Mouse (Mus musculus): ENCODE results near the gene Fam172a.

Gene Fam172a

GRCm38 (mm10) chr13:77976248-77976647 lies 274.4 kb downstream of the Fam172a start:
- DNase-seq (ENCODE audit: low spot score) = no peak

- DNase-seq (ENCODE audit: low spot score) = no peak
These were observed 275.3 kb downstream of the Fam172a start for GRCm38 (mm10) chr13:77977121-77977520.

- DNase-seq (ENCODE audit: low spot score) = peak; percentile 20
These were observed 280.4 kb downstream of the Fam172a start for GRCm38 (mm10) chr13:77982105-77982851.

GRCm38 (mm10) chr13:77982852-77983202 lies 281.0 kb downstream of the Fam172a start:
- DNase-seq (ENCODE audit: low spot score) = no peak

- DNase-seq (ENCODE audit: low spot score) = no peak
These were observed 289.5 kb downstream of the Fam172a start for GRCm38 (mm10) chr13:77991189-77991886.

GRCm38 (mm10) chr13:78004649-78005048 lies 302.8 kb downstream of the Fam172a start:
- DNase-seq (ENCODE audit: low spot score) = no peak

GRCm38 (mm10) chr13:78005344-78005743 lies 303.5 kb downstream of the Fam172a start:
- DNase-seq (ENCODE audit: low spot score) = no peak

- DNase-seq (ENCODE audit: low spot score) = no peak
These were observed 308.3 kb downstream of the Fam172a start for GRCm38 (mm10) chr13:78010176-78010575.

GRCm38 (mm10) chr13:78024683-78025294 lies 323.0 kb downstream of the Fam172a start, which contains the start of gene Pou5f2:
TSS of gene Pou5f2 (plus strand) at chr13:78024902.
- DNase-seq (ENCODE audit: low spot score) = no peak

GRCm38 (mm10) chr13:78032821-78033220 lies 331.0 kb downstream of the Fam172a start:
- DNase-seq (ENCODE audit: low spot score) = no peak

- no peak for DNase-seq (ENCODE audit: low spot score)
These were observed 335.4 kb downstream of the Fam172a start for GRCm38 (mm10) chr13:78037203-78037602.

GRCm38 (mm10) chr13:78043203-78043602 lies 341.4 kb downstream of the Fam172a start:
- no peak for DNase-seq (ENCODE audit: low spot score)

- DNase-seq (ENCODE audit: low spot score) = no peak
These were observed 343.3 kb downstream of the Fam172a start for GRCm38 (mm10) chr13:78045116-78045515.

- no peak for DNase-seq (ENCODE audit: low spot score)
These were observed 385.9 kb downstream of the Fam172a start for GRCm38 (mm10) chr13:78087751-78088150.

- no peak for DNase-seq (ENCODE audit: low spot score)
These were observed 388.9 kb downstream of the Fam172a start for GRCm38 (mm10) chr13:78090701-78091100.

- no peak for DNase-seq (ENCODE audit: low spot score)
These were observed 390.1 kb downstream of the Fam172a start for GRCm38 (mm10) chr13:78091949-78092348.

GRCm38 (mm10) chr13:78094352-78094751 lies 392.5 kb downstream of the Fam172a start:
- DNase-seq (ENCODE audit: low spot score) = no peak

- DNase-seq (ENCODE audit: low spot score) = no peak
These were observed 393.5 kb downstream of the Fam172a start for GRCm38 (mm10) chr13:78095071-78095973.

GRCm38 (mm10) chr13:78098858-78099445 lies 397.1 kb downstream of the Fam172a start:
- DNase-seq (ENCODE audit: low spot score) = no peak

- no peak for DNase-seq (ENCODE audit: low spot score)
These were observed 398.1 kb downstream of the Fam172a start for GRCm38 (mm10) chr13:78099746-78100530.

- no peak for DNase-seq (ENCODE audit: low spot score)
These were observed 398.8 kb downstream of the Fam172a start for GRCm38 (mm10) chr13:78100664-78101063.

Data from lung, postnatal 25 days (tissue).